Mouse (Mus musculus): ENCODE data around the gene Hsph1. TPM values are rescaled to one million over a fixed set of nuclear protein-coding genes. Genes with fewer than 3 reads are reported as not detected.

Hsph1 gene
- polyA plus RNA-seq, 2 experiments: 23.5 to 33.5 TPM

GRCm38 (mm10) chr5:149659414-149659780, 23.2 kb upstream of the Hsph1 start:
- H3K4me2 ChIP-seq (ENCODE audit: low read depth): no peak overlapping the region
- no peak for TF ChIP-seq EP300 (IDR thresholded peaks at IDR 0.05; ENCODE audit: low read depth)
- no peak for TF ChIP-seq CTCF (IDR thresholded peaks at IDR 0.05; ENCODE audit: low read depth)
- H3K9me3 ChIP-seq (ENCODE audit: control insufficient read depth, low read length): peaks cover 3% of the 10 kb centered on the region; the same call in 1 of the 2 replicates
- DNase-seq (ENCODE audit: low read depth in 3 of 3, low spot score in 3 of 3) (no peak), ATAC-seq (ENCODE audit: insufficient read depth) (no peak)
- no peak overlapping the region for H3K27ac ChIP-seq
- no peak overlapping the region for H3K9ac ChIP-seq (replicated peaks)
- no peaks in the 10 kb centered on the region for H3K36me3 ChIP-seq (replicated peaks; ENCODE audit: control insufficient read depth, insufficient read depth, low read depth)
- H3K4me1 ChIP-seq (replicated peaks; ENCODE audit: control insufficient read depth in 2 of 2, insufficient read depth in 2 of 2, low read length in 1 of 2): no peaks in the 10 kb centered on the region
- 39% methylated on average over 9 of the region's 9 CpGs for WGBS (ENCODE audit: insufficient replicate concordance)
- H3K27me3 ChIP-seq (ENCODE audit: control insufficient read depth, insufficient read depth, low read length): no peaks in the 10 kb centered on the region
- H3K4me3 ChIP-seq (ENCODE audit: insufficient read depth in 1 of 2, low read depth in 2 of 2, low read length in 2 of 2): no peak overlapping the region

GRCm38 (mm10) chr5:149658741-149659413, 22.7 kb upstream of the Hsph1 start:
- no peak overlapping the region for H3K27ac ChIP-seq
- H3K36me3 ChIP-seq (replicated peaks; ENCODE audit: control insufficient read depth, insufficient read depth, low read depth): no peaks in the 10 kb centered on the region
- peaks cover 3% of the 10 kb centered on the region; the same call in 1 of the 2 replicates for H3K9me3 ChIP-seq (ENCODE audit: control insufficient read depth, low read length)
- no peak overlapping the region for H3K4me3 ChIP-seq (ENCODE audit: insufficient read depth in 1 of 2, low read depth in 2 of 2, low read length in 2 of 2)
- no peaks in the 10 kb centered on the region for H3K4me1 ChIP-seq (replicated peaks; ENCODE audit: control insufficient read depth in 2 of 2, insufficient read depth in 2 of 2, low read length in 1 of 2)
- 46% methylated on average over 9 of the region's 9 CpGs for WGBS (ENCODE audit: insufficient replicate concordance)
- ATAC-seq (ENCODE audit: insufficient read depth) (no peak), DNase-seq (ENCODE audit: low read depth in 3 of 3, low spot score in 3 of 3) (no peak)
- no peak overlapping the region for H3K9ac ChIP-seq (replicated peaks)
- no peak overlapping the region for H3K4me2 ChIP-seq (ENCODE audit: low read depth)
- TF ChIP-seq EP300 (IDR thresholded peaks at IDR 0.05; ENCODE audit: low read depth) (no peak), CTCF (IDR thresholded peaks at IDR 0.05; ENCODE audit: low read depth) (no peak)
- no peaks in the 10 kb centered on the region for H3K27me3 ChIP-seq (ENCODE audit: control insufficient read depth, insufficient read depth, low read length)

GRCm38 (mm10) chr5:149658022-149658421, 21.8 kb upstream of the Hsph1 start:
- H3K27me3 ChIP-seq (ENCODE audit: control insufficient read depth, insufficient read depth, low read length): no peaks in the 10 kb centered on the region
- no peak overlapping the region for H3K4me3 ChIP-seq (ENCODE audit: insufficient read depth in 1 of 2, low read depth in 2 of 2, low read length in 2 of 2)
- no peak overlapping the region for H3K9ac ChIP-seq (replicated peaks)
- 41% methylated on average over 3 of the region's 3 CpGs for WGBS (ENCODE audit: insufficient replicate concordance)
- no peak for DNase-seq (ENCODE audit: low read depth in 3 of 3, low spot score in 3 of 3)
- no peak for ATAC-seq (ENCODE audit: insufficient read depth)
- H3K9me3 ChIP-seq (ENCODE audit: control insufficient read depth, low read length): peaks cover 3% of the 10 kb centered on the region; the same call in 1 of the 2 replicates
- TF ChIP-seq EP300 (IDR thresholded peaks at IDR 0.05; ENCODE audit: low read depth) (no peak), CTCF (IDR thresholded peaks at IDR 0.05; ENCODE audit: low read depth) (peak; percentile 10; the same call in 1 of the 2 replicates)
- no peak overlapping the region for H3K27ac ChIP-seq
- H3K4me2 ChIP-seq (ENCODE audit: low read depth): no peak overlapping the region
- H3K4me1 ChIP-seq (replicated peaks; ENCODE audit: control insufficient read depth in 2 of 2, insufficient read depth in 2 of 2, low read length in 1 of 2): no peaks in the 10 kb centered on the region
- no peaks in the 10 kb centered on the region for H3K36me3 ChIP-seq (replicated peaks; ENCODE audit: control insufficient read depth, insufficient read depth, low read depth)

- no peaks in the 10 kb centered on the region for H3K9me3 ChIP-seq (ENCODE audit: control insufficient read depth, low read length)
These were observed 19.5 kb upstream of the Hsph1 start for GRCm38 (mm10) chr5:149655636-149656035.

GRCm38 (mm10) chr5:149650179-149650553, 14.0 kb upstream of the Hsph1 start:
- no peak for TF ChIP-seq EP300 (IDR thresholded peaks at IDR 0.05; ENCODE audit: low read depth)
- ATAC-seq (ENCODE audit: insufficient read depth) (no peak), DNase-seq (ENCODE audit: low read depth in 3 of 3, low spot score in 3 of 3) (no peak)
- Histone ChIP-seq H3K4me1 (replicated peaks; ENCODE audit: control insufficient read depth in 2 of 2, insufficient read depth in 2 of 2, low read length in 1 of 2) (peaks cover 28 to 33% of the 10 kb centered on the region in 2 experiments), H3K4me3 (ENCODE audit: insufficient read depth in 1 of 2, low read depth in 2 of 2, low read length in 2 of 2) (no peak overlapping the region), H3K9me3 (ENCODE audit: control insufficient read depth, low read length) (no peaks in the 10 kb centered on the region), H3K36me3 (replicated peaks; ENCODE audit: control insufficient read depth, insufficient read depth, low read depth) (no peaks in the 10 kb centered on the region), H3K27me3 (ENCODE audit: control insufficient read depth, insufficient read depth, low read length) (no peaks in the 10 kb centered on the region), H3K9ac (replicated peaks) (no peak overlapping the region; the same call in 1 of the 2 replicates), H3K27ac (peak overlapping the region; percentile 92), H3K4me2 (ENCODE audit: low read depth) (peak overlapping the region; percentile 64)
- 56% methylated on average over 4 of the region's 4 CpGs for WGBS (ENCODE audit: insufficient replicate concordance)

More at GRCm38 (mm10) chr5:149655636-149656035, 19.5 kb upstream of the Hsph1 start:
- WGBS (ENCODE audit: insufficient replicate concordance): 77% methylated on average over 9 of the region's 9 CpGs
- ATAC-seq (ENCODE audit: insufficient read depth): no peak
- Histone ChIP-seq H3K4me3 (ENCODE audit: insufficient read depth in 1 of 2, low read depth in 2 of 2, low read length in 2 of 2) (no peak overlapping the region), H3K27ac (no peak overlapping the region), H3K4me1 (replicated peaks; ENCODE audit: control insufficient read depth in 2 of 2, insufficient read depth in 2 of 2, low read length in 1 of 2) (peaks cover under 1% of the 10 kb centered on the region in 2 experiments; a peak in 3 of 4 replicates), H3K36me3 (replicated peaks; ENCODE audit: control insufficient read depth, insufficient read depth, low read depth) (no peaks in the 10 kb centered on the region), H3K9ac (replicated peaks) (no peak overlapping the region), H3K4me2 (ENCODE audit: low read depth) (no peak overlapping the region), H3K27me3 (ENCODE audit: control insufficient read depth, insufficient read depth, low read length) (no peaks in the 10 kb centered on the region)
- no peak for DNase-seq (ENCODE audit: low read depth in 3 of 3, low spot score in 3 of 3)
- no peak for TF ChIP-seq EP300 (IDR thresholded peaks at IDR 0.05; ENCODE audit: low read depth)
- TF ChIP-seq CTCF (IDR thresholded peaks at IDR 0.05; ENCODE audit: low read depth): no peak

Measured in liver, embryonic 14.5 days (tissue).